9 mouse cellular contexts compared by ENCODE assay signal in the genomic region with DNA sequence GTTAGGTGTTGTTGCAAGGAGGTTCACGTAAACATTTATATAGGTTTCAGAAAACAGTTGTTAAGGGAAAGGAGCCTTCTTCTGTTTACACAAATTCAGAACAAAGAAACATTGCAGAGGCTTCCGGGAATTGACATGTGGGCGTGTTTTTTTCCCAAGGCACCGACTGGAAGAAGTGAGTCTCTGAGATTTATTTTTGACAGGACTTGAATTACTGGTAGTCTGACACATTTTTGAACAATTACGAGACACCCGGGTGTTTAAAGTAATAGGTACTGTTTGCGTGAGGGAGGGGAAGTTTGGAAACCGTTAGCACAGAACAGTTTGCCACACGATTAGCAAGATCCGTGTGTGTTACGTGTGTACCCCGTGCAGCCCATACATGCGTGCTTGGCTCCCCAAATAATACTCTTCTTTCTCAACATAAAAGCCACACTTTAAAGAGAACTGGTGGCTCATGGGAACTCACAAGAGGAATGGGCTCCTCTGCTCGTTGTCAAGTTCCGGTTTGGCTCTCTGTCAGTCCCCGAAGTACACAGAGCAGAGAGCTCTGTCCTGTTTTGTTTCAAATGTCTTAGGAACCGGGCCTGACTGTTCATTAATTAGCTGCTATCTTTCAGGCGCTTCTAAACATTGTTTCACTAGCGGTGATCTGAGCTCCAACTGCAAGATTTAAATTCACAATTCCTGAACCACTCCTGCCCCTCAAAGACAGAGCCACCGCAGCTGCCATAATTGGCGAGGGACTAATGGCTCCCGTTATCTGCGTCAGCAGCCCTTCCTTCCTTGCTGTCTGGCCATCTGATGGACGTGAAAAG.
DNase-seq lines count a peak whose midpoint lies in the region; ATAC-seq and TF ChIP-seq lines count a peak whose summit lies in the region.
"Had no signal": no experiment of that assay in that cellular context is flagged by ENCODE, and none has a peak within 500 bp of the region (broad histone marks: within the 10 kb centered on the region; RNA-seq: fewer than 3 reads in every experiment).

No protein-coding gene starts in this region.

- no peaks in the 10 kb centered on the region for H3K9me3 ChIP-seq in forebrain, embryonic 11.5 days (ENCODE audit: control insufficient read depth, low read length)
- H3K9me3 ChIP-seq in limb, embryonic 14.5 days (ENCODE audit: control insufficient read depth, low read length) = no peaks in the 10 kb centered on the region
- H3K9me3 ChIP-seq in midbrain, embryonic 14.5 days (ENCODE audit: control insufficient read depth, low read length) = no peaks in the 10 kb centered on the region

- no peak for ATAC-seq in forebrain, embryonic 11.5 days (replicated peaks; ENCODE audit: low FRiP score)
- peak; percentile 29 to 62 for ATAC-seq in hematopoietic stem cell, adult 5-6 weeks (replicated peaks in 1 of 2; ENCODE audit: insufficient read depth in 1 of 2, low FRiP score in 2 of 2, low TSS enrichment in 1 of 2, low read depth in 1 of 2, poor library complexity in 2 of 2, severe bottlenecking in 2 of 2)
- no peak for ATAC-seq in limb, embryonic 14.5 days (ENCODE audit: low FRiP score, low read depth)
- no peak for ATAC-seq in midbrain, embryonic 14.5 days (ENCODE audit: low FRiP score, low TSS enrichment)

- TF ChIP-seq CTCF in brain, embryonic 14.5 days (IDR thresholded peaks at IDR 0.05; ENCODE audit: borderline replicate concordance, extremely low read depth, insufficient read depth, insufficient read length) = no peak

- peak; percentile 67 for DNase-seq in brain, embryonic 14.5 days (ENCODE audit: low read depth)
- DNase-seq in forebrain, embryonic 11.5 days (ENCODE audit: low spot score) = no peak
- DNase-seq in limb, embryonic 14.5 days (ENCODE audit: low spot score) = peak; percentile 30
- DNase-seq in midbrain, embryonic 14.5 days = no peak
- DNase-seq in cerebellum, postnatal 36 days = no peak
- no peak for DNase-seq in thymus, postnatal 0 days (ENCODE audit: low spot score)
- DNase-seq in left cerebral cortex, postnatal 25 days (ENCODE audit: low spot score in 2 of 2) = no peak

- H3K9ac ChIP-seq in forebrain, embryonic 11.5 days (ENCODE audit: low read length) = no peak overlapping the region
- no peak overlapping the region for H3K9ac ChIP-seq in limb, embryonic 14.5 days (ENCODE audit: low read depth, low read length, severe bottlenecking)
- no peak overlapping the region for H3K9ac ChIP-seq in midbrain, embryonic 14.5 days (replicated peaks; ENCODE audit: low read length)

- intact Hi-C loops in left cerebral cortex, postnatal 25 days (cut with DNase I) = no loop called here

- no peak overlapping the region for H3K4me2 ChIP-seq in forebrain, embryonic 11.5 days (ENCODE audit: low read depth, low read length, severe bottlenecking)
- H3K4me2 ChIP-seq in limb, embryonic 14.5 days (replicated peaks; ENCODE audit: low read depth, low read length, severe bottlenecking) = peak overlapping the region; percentile 36
- no peak overlapping the region for H3K4me2 ChIP-seq in midbrain, embryonic 14.5 days (ENCODE audit: low read length)

- WGBS in forebrain, embryonic 11.5 days = 72% methylated on average over 24 of the region's 24 CpGs
- 24% methylated on average over 24 of the region's 24 CpGs for WGBS in limb, embryonic 14.5 days
- WGBS in midbrain, embryonic 14.5 days = 67% methylated on average over 24 of the region's 24 CpGs

- no peak for TF ChIP-seq POLR2A in brain, embryonic 14.5 days (IDR thresholded peaks at IDR 0.05; ENCODE audit: borderline replicate concordance, extremely low read depth, insufficient read depth, insufficient read length, poor library complexity, severe bottlenecking)
- TF ChIP-seq POLR2A in limb, embryonic 14.5 days (IDR thresholded peaks at IDR 0.05; ENCODE audit: borderline replicate concordance, extremely low read depth, insufficient read depth, insufficient read length) = no peak

- no peaks in the 10 kb centered on the region for H3K27me3 ChIP-seq in forebrain, embryonic 11.5 days (ENCODE audit: control insufficient read depth, insufficient read depth, low read length)
- H3K27me3 ChIP-seq in limb, embryonic 14.5 days (ENCODE audit: control insufficient read depth, insufficient read depth, low read length) = no peaks in the 10 kb centered on the region
- no peaks in the 10 kb centered on the region for H3K27me3 ChIP-seq in midbrain, embryonic 14.5 days (ENCODE audit: control insufficient read depth, insufficient read depth, low read length)

- H3K4me3 ChIP-seq in forebrain, embryonic 11.5 days (ENCODE audit: low read depth, low read length) = no peak overlapping the region
- no peak overlapping the region for H3K4me3 ChIP-seq in limb, embryonic 14.5 days (replicated peaks; ENCODE audit: low read length)
- no peak overlapping the region for H3K4me3 ChIP-seq in midbrain, embryonic 14.5 days (replicated peaks; ENCODE audit: low read depth, low read length)

- no peaks in the 10 kb centered on the region for H3K36me3 ChIP-seq in forebrain, embryonic 11.5 days (ENCODE audit: control insufficient read depth, insufficient read depth, low read length)
- H3K36me3 ChIP-seq in limb, embryonic 14.5 days (ENCODE audit: control insufficient read depth, insufficient read depth, low read length) = no peaks in the 10 kb centered on the region; the same call in 1 of the 2 replicates
- H3K36me3 ChIP-seq in midbrain, embryonic 14.5 days (ENCODE audit: control insufficient read depth, insufficient read depth, low read length) = no peaks in the 10 kb centered on the region

- no peaks in the 10 kb centered on the region for H3K4me1 ChIP-seq in forebrain, embryonic 11.5 days (replicated peaks; ENCODE audit: control insufficient read depth, insufficient read depth, low read length)
- peaks cover 7% of the 10 kb centered on the region; the same call in 1 of the 2 replicates for H3K4me1 ChIP-seq in limb, embryonic 14.5 days (ENCODE audit: control insufficient read depth, insufficient read depth, low read length)
- H3K4me1 ChIP-seq in midbrain, embryonic 14.5 days (ENCODE audit: control insufficient read depth, insufficient read depth, low read length) = peaks cover 12% of the 10 kb centered on the region; the same call in 1 of the 2 replicates

- H3K27ac ChIP-seq in forebrain, embryonic 11.5 days (ENCODE audit: low read depth, low read length) = 0 out of 2 replicates have a peak overlapping the region, but pooled peaks have one; percentile 12
- H3K27ac ChIP-seq in limb, embryonic 14.5 days (replicated peaks; ENCODE audit: low read depth, low read length) = 0 out of 2 replicates have a peak overlapping the region, but pooled peaks have one; percentile 28
- H3K27ac ChIP-seq in midbrain, embryonic 14.5 days (replicated peaks; ENCODE audit: low read depth, low read length) = peak overlapping the region; percentile 37; the same call in 1 of the 2 replicates
- H3K27ac ChIP-seq: macrophage had no signal

Comparison
In these comparisons a context has a peak if more than half of its experiments do, and no peak if none do; other contexts are left out.
1. DNase-seq: peak in brain, embryonic 14.5 days (single experiment) and limb, embryonic 14.5 days (single experiment); none in forebrain, embryonic 11.5 days (single experiment), midbrain, embryonic 14.5 days (single experiment), cerebellum, postnatal 36 days (0 of 2), thymus, postnatal 0 days (single experiment) and left cerebral cortex, postnatal 25 days (0 of 2).
2. ATAC-seq: peak in hematopoietic stem cell, adult 5-6 weeks (2 of 2); none in forebrain, embryonic 11.5 days (single experiment), limb, embryonic 14.5 days (single experiment) and midbrain, embryonic 14.5 days (single experiment).
3. Peak in every context shown above with its lines, with median percentiles within 50 percentile points of each other: H3K27ac ChIP-seq.